Mouse (Mus musculus) limb, embryonic 12.5 days (tissue): ENCODE measurements around the gene Fam49a. TPM values are rescaled to one million over a fixed set of nuclear protein-coding genes. Genes with fewer than 3 reads are reported as not detected.
"Not testable (repeated sequence)": the region's sequence is repeated elsewhere in the genome, so short reads cannot be mapped to it uniquely, and the experiment has no call there.

Source experiments
- ATAC-seq: fragments of 200-750 bp; cut with Nextera tagmentation; 2 replicates; pipeline ENCODE4 v1.8.0; 2017; ENCODE audit warnings: low read depth, moderate TSS enrichment; ENCODE audit not compliant: insufficient number of reproducible peaks, insufficient read depth, low FRiP score, low TSS enrichment
- H3K27ac ChIP-seq: fragments of 300-500 bp; sonication (generic); 2 replicates; pipeline ENCODE4 v1.5.1; 2016; ENCODE audit warnings: mild to moderate bottlenecking, moderate library complexity
- H3K27me3 ChIP-seq: fragments of 300-500 bp; sonication (generic); 2 replicates; pipeline ENCODE4 v1.6.1; 2016; ENCODE audit warnings: mild to moderate bottlenecking, moderate library complexity
- H3K36me3 ChIP-seq: fragments of 300-500 bp; sonication (generic); 2 replicates; pipeline ENCODE4 v1.6.1; 2016; ENCODE audit warnings: mild to moderate bottlenecking, moderate library complexity
- H3K4me1 ChIP-seq: fragments of 300-500 bp; sonication (generic); replicated peaks from 2 replicates; pipeline ENCODE4 v1.6.1; 2016
- H3K4me2 ChIP-seq: fragments of 300-500 bp; sonication (generic); 2 replicates; pipeline ENCODE4 v1.6.1; 2016; ENCODE audit warnings: mild to moderate bottlenecking, moderate library complexity
- H3K4me3 ChIP-seq: fragments of 300-500 bp; sonication (generic); replicated peaks from 2 replicates; pipeline ENCODE4 v1.5.1; 2016; ENCODE audit warnings: mild to moderate bottlenecking
- H3K9ac ChIP-seq: fragments of 300-500 bp; sonication (generic); replicated peaks from 2 replicates; pipeline ENCODE4 v1.6.1; 2016; ENCODE audit warnings: mild to moderate bottlenecking, moderate library complexity
- H3K9me3 ChIP-seq: fragments of 300-500 bp; sonication (generic); 2 replicates; pipeline ENCODE4 v1.6.1; 2016; ENCODE audit warnings: mild to moderate bottlenecking, moderate library complexity
- WGBS: fragments of 180-500 bp; shearing (Covaris S2); methylation state at CpG from one replicate; pipeline ENCODE4 v1.1.7; 2016; 5-methylcytosine and 5-hydroxymethylcytosine counted together
- polyA plus RNA-seq: library from polyadenylated mRNA; unstranded; fragments of >200 nt; fragmentation: Nextera tagmentation; extraction: Ambion mirVana; gene quantifications from 2 replicates; pipeline ENCODE4 v1.2.1, GENCODE M21; 2016

The Fam49a gene
- polyA plus RNA-seq, 1 experiment from 2014 or later = 7.4 TPM

GRCm38 (mm10) chr12:12239502-12239901 lies 22.4 kb upstream of the Fam49a start:
- Histone ChIP-seq H3K4me3 (no peak overlapping the region), H3K36me3 (no peaks in the 10 kb centered on the region), H3K4me1 (no peaks in the 10 kb centered on the region), H3K9ac (no peak overlapping the region), H3K27ac (no peak overlapping the region), H3K9me3 (no peaks in the 10 kb centered on the region), H3K27me3 (no peaks in the 10 kb centered on the region), H3K4me2 (no peak overlapping the region)
- 58% methylated on average over 3 of the region's 3 CpGs for WGBS
- no peak for ATAC-seq

GRCm38 (mm10) chr12:12243148-12243547 lies 18.8 kb upstream of the Fam49a start:
- H3K4me2 ChIP-seq = no peak overlapping the region
- no peaks in the 10 kb centered on the region for H3K4me1 ChIP-seq
- H3K9ac ChIP-seq = no peak overlapping the region
- no peaks in the 10 kb centered on the region for H3K27me3 ChIP-seq
- no peak overlapping the region for H3K4me3 ChIP-seq
- no peaks in the 10 kb centered on the region for H3K9me3 ChIP-seq
- 87% methylated on average over 3 of the region's 3 CpGs for WGBS
- no peaks in the 10 kb centered on the region for H3K36me3 ChIP-seq
- ATAC-seq = no peak
- no peak overlapping the region for H3K27ac ChIP-seq

- H3K4me1 ChIP-seq, H3K9ac ChIP-seq, H3K4me2 ChIP-seq, H3K9me3 ChIP-seq, H3K4me3 ChIP-seq, H3K27me3 ChIP-seq, ATAC-seq, H3K36me3 ChIP-seq, H3K27ac ChIP-seq: not testable (repeated sequence)
- 92% methylated on average over 4 of the region's 4 CpGs for WGBS
Measured at GRCm38 (mm10) chr12:12247023-12247422, 14.9 kb upstream of the Fam49a start.

GRCm38 (mm10) chr12:12249521-12249920 lies 12.4 kb upstream of the Fam49a start:
- no peak overlapping the region for H3K9ac ChIP-seq
- no peak for ATAC-seq
- no peaks in the 10 kb centered on the region for H3K27me3 ChIP-seq
- H3K36me3 ChIP-seq = no peaks in the 10 kb centered on the region
- H3K4me3 ChIP-seq = no peak overlapping the region
- H3K4me2 ChIP-seq = no peak overlapping the region
- H3K27ac ChIP-seq = no peak overlapping the region
- 33% methylated on average over 2 of the region's 2 CpGs for WGBS
- no peaks in the 10 kb centered on the region for H3K9me3 ChIP-seq
- no peaks in the 10 kb centered on the region for H3K4me1 ChIP-seq

GRCm38 (mm10) chr12:12253526-12253925 lies 8.4 kb upstream of the Fam49a start:
- H3K9me3 ChIP-seq = no peaks in the 10 kb centered on the region
- H3K4me1 ChIP-seq = no peaks in the 10 kb centered on the region
- H3K36me3 ChIP-seq = no peaks in the 10 kb centered on the region
- H3K27me3 ChIP-seq = no peaks in the 10 kb centered on the region
- H3K27ac ChIP-seq = no peak overlapping the region
- ATAC-seq = no peak
- 64% methylated on average over 5 of the region's 5 CpGs for WGBS
- H3K9ac ChIP-seq = no peak overlapping the region
- no peak overlapping the region for H3K4me2 ChIP-seq
- H3K4me3 ChIP-seq = no peak overlapping the region

GRCm38 (mm10) chr12:12254139-12254538 lies 7.8 kb upstream of the Fam49a start:
- Histone ChIP-seq H3K36me3 (no peaks in the 10 kb centered on the region), H3K27me3 (no peaks in the 10 kb centered on the region), H3K9ac (no peak overlapping the region), H3K27ac (no peak overlapping the region), H3K9me3 (no peaks in the 10 kb centered on the region), H3K4me2 (no peak overlapping the region), H3K4me1 (no peaks in the 10 kb centered on the region), H3K4me3 (no peak overlapping the region)
- WGBS = 82% methylated on average over 4 of the region's 4 CpGs
- ATAC-seq = no peak

GRCm38 (mm10) chr12:12260979-12261960 lies 669 bp upstream of the Fam49a start:
- Histone ChIP-seq H3K9ac (no peak overlapping the region), H3K4me1 (peaks cover 16% of the 10 kb centered on the region), H3K9me3 (no peaks in the 10 kb centered on the region), H3K27me3 (peaks cover 8% of the 10 kb centered on the region; the same call in 1 of the 2 replicates), H3K4me2 (peak overlapping the region; percentile 83; the same call in 1 of the 2 replicates), H3K27ac (no peak overlapping the region), H3K4me3 (peak overlapping the region; percentile 66), H3K36me3 (no peaks in the 10 kb centered on the region)
- 70% methylated on average over 9 of the region's 9 CpGs for WGBS
- no peak for ATAC-seq

- Histone ChIP-seq H3K4me1 (peaks cover 16% of the 10 kb centered on the region), H3K4me3 (no peak overlapping the region), H3K4me2 (peak overlapping the region; percentile 83), H3K9me3 (no peaks in the 10 kb centered on the region), H3K36me3 (no peaks in the 10 kb centered on the region), H3K9ac (no peak overlapping the region), H3K27ac (no peak overlapping the region), H3K27me3 (peaks cover 8% of the 10 kb centered on the region; the same call in 1 of the 2 replicates)
- WGBS = 0% methylated on average over 1 of the region's 1 CpGs
- ATAC-seq = no peak
Measured at GRCm38 (mm10) chr12:12263371-12263791, 1.4 kb downstream of the Fam49a start.

- Histone ChIP-seq H3K27ac (no peak overlapping the region), H3K4me1 (peaks cover 16% of the 10 kb centered on the region), H3K27me3 (peaks cover 8% of the 10 kb centered on the region; the same call in 1 of the 2 replicates), H3K36me3 (no peaks in the 10 kb centered on the region), H3K9ac (no peak overlapping the region), H3K4me2 (peak overlapping the region; percentile 83; the same call in 1 of the 2 replicates), H3K9me3 (no peaks in the 10 kb centered on the region), H3K4me3 (no peak overlapping the region)
- no peak for ATAC-seq
- WGBS = 79% methylated on average over 5 of the region's 5 CpGs
Measured at GRCm38 (mm10) chr12:12264151-12264550, 2.2 kb downstream of the Fam49a start.

- H3K9me3 ChIP-seq = no peaks in the 10 kb centered on the region
- H3K9ac ChIP-seq = no peak overlapping the region
- 47% methylated on average over 1 of the region's 1 CpGs for WGBS
- no peak for ATAC-seq
- no peaks in the 10 kb centered on the region for H3K36me3 ChIP-seq
- H3K4me1 ChIP-seq = peaks cover 16% of the 10 kb centered on the region
- peaks cover 8% of the 10 kb centered on the region; the same call in 1 of the 2 replicates for H3K27me3 ChIP-seq
- no peak overlapping the region for H3K4me3 ChIP-seq
- no peak overlapping the region for H3K4me2 ChIP-seq
- H3K27ac ChIP-seq = no peak overlapping the region
Measured at GRCm38 (mm10) chr12:12266552-12266951, 4.6 kb downstream of the Fam49a start.

- Histone ChIP-seq H3K27ac (no peak overlapping the region), H3K9me3 (no peaks in the 10 kb centered on the region), H3K36me3 (no peaks in the 10 kb centered on the region), H3K4me2 (no peak overlapping the region), H3K4me1 (peaks cover 7% of the 10 kb centered on the region), H3K4me3 (no peak overlapping the region), H3K27me3 (peaks cover 2% of the 10 kb centered on the region; the same call in 1 of the 2 replicates), H3K9ac (no peak overlapping the region)
- 78% methylated on average over 3 of the region's 3 CpGs for WGBS
- ATAC-seq = no peak
Measured at GRCm38 (mm10) chr12:12270495-12270894, 8.6 kb downstream of the Fam49a start.
